Mouse (Mus musculus) heart, adult 18-20 months (tissue): ENCODE measurements at regions not wholly inside any gene's neighbourhood (a gene's known extent, or its start where the extent isn't known, plus 50 kb on each side); places are given as distances from the start of the nearest gene placed in this dataset.
"Not testable (repeated sequence)": the region's sequence is repeated elsewhere in the genome, so short reads cannot be mapped to it uniquely, and the experiment has no call there.

Experiments used
- DNase-seq, 2 experiments: peaks; one replicate each; pipeline ENCODE4 v3.0.0; 2021 to 2022; ENCODE audit warnings: mixed read lengths in 1 of 2

DNA sequence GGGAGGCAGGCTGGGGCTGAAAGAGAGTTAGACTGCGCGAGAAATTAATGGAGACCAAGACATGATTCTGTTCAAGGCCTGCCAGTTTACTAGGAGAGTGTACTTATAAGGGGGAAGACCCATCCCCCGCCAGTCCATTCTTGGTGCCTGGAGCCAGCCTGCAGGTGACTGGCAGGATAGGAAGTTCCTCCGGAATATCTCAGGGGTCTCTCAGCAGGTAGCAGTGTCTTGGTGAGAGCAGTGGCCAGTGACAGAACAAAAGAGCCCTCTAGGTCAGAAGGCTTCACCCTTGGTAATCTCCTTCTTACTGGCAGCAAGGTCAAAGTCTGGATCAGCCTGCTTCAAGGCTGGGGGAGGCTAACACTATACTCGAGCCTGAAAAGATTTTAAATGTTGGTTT lies 83.7 kb upstream of the Zfp804b start:
- DNase-seq: no peak

DNA sequence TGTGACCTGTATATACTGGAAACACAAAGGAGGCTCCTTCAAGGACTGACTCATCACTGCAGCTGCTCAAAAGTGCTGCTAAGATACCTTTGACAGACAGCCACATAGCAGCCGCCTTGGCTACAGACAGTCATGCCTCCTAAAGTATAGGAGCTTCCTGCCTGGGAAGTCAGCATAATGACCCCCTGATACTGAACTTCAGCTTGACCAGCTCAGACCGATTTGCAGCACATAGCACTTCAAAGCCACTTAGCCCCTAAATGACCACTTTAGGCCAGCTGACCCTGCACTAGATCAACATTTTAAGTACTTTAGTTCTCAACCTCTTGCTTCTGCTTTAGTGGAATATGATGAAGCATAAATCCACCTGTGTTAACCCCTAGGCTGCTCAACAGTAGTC lies 91.9 kb upstream of the Zfp804b start:
- DNase-seq: no peak

DNA sequence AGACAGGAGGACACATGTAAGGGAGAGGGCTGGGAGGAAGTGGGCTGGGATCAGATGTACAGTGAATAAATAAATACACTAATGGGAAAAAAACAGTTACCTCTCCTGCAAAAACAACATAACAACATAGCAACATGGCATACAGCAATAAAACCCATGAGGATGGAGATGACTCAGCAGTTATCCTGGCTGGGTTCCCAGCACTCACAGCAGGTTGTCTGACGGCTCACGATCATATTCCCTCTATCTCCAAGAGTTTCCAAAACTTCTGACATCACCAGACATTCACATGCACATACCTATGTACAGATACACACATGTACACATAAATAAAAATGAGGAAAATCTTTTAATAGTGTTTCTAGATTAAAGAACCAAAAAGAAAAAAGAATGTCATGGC lies 103.4 kb upstream of the Zfp804b start:
- no peak for DNase-seq

- DNase-seq: no peak
These were observed 110.3 kb upstream of the Zfp804b start for GRCm38 (mm10) chr5:7454896-7455295.

DNA sequence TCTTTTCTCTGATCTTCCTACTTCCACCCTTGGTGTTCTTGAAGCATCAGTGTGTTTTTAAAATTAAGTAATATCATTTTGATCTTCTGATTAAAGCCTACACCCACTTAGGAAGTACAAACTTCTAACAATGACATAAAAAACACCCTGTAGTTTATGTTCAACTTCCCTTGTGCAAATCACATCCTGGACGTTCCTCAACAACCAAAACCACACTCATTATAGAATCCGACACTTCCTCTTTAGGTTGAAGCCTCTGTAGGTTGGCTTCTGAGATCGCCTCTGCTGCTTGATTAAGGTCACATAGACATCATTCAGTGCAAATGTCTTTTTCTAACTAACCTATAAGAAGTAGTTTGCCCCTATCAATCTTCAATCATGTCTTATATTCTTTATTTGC lies 112.5 kb upstream of the Zfp804b start:
- no peak for DNase-seq

GRCm38 (mm10) chr5:7489150-7489549 lies 144.6 kb upstream of the Zfp804b start:
- no peak for DNase-seq

DNA sequence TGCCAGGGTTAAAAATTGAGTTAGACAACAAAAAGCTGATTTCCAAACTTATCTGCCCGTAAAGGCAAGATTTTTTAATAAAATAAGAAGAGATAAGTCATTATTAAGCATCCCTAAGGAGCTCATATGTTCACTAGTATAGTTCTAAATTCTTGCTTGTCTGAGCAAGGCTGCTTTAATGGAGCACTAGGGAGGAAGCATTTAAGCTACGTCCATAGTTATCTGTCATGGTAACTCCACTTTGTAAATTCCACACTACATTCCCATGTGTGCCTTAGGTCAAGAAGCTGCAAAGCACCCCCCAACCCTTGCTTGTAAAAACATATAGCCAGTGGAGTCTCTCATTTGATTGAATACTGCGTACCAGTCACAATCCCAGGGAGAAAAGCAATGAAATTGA lies 145.0 kb upstream of the Zfp804b start:
- no peak for DNase-seq

GRCm38 (mm10) chr5:7517520-7518181 lies 173.1 kb upstream of the Zfp804b start:
- no peak for DNase-seq

- no peak for DNase-seq
These were observed 188.2 kb upstream of the Zfp804b start for GRCm38 (mm10) chr5:7532686-7533199.

- DNase-seq: no peak
These were observed 195.5 kb upstream of the Zfp804b start for GRCm38 (mm10) chr5:7539812-7540645.

GRCm38 (mm10) chr5:7540646-7541038 lies 196.1 kb upstream of the Zfp804b start:
- DNase-seq: no peak

DNA sequence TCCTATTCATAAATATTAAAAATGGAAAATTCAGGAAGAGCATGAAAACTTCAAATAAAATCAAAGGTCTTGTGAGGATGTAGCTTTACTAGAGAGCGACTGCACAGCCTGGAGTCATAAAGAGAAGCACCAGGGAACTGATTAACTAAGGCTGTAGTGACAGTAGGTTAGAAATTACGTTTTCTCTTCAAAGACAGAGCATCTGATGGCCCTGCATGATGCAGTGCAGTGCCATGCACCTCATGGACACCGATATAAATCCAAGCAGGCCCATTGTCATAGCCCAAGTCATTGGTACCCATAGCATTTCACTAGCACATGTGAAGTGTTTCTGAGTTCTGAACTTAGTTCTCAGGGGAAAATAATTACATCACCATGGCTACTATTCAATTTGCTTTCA lies 199.3 kb upstream of the Zfp804b start:
- no peak for DNase-seq

- no peak for DNase-seq
These were observed 235.9 kb upstream of the Zfp804b start for GRCm38 (mm10) chr5:7580413-7580812.

DNA sequence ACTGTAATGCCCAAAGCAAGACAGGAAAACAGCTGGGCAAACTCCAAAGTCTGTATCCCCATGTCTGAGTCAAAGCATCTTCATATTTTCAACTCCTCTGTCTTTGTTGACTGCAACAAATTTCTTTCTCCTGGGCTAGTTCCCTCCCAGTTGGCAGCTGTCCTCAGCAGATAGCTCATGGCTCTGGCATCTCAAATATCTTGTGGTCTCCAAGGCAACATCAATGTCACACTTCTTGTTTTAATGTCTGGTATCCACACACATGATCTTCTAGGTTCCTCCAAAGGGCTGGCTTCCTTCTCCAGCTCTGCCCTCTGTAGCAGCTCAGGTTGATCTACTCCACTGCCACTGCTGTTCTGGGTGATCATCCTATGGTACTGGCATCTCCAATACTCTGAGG lies 242.0 kb upstream of the Zfp804b start:
- DNase-seq: no peak

DNA sequence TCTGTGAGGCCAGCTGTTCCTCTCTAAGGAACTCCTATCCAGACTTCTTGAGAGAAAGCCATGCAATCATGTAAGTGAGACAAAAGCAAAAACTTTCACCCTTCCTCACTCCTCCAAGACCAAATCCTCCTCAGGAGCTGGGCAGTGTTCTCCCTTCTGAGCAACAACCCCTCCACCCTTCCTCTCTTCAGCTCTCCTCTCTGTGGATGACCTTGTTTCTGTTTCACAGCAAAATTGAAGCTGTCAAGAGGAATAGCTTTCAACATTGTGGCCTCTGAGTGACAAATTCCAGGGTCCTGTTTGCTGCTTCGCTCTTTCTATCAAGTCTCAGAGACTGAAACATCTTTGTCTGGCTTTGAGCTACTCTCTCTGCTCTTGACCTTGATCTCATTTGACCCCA lies 255.9 kb upstream of the Zfp804b start:
- no peak for DNase-seq

DNA sequence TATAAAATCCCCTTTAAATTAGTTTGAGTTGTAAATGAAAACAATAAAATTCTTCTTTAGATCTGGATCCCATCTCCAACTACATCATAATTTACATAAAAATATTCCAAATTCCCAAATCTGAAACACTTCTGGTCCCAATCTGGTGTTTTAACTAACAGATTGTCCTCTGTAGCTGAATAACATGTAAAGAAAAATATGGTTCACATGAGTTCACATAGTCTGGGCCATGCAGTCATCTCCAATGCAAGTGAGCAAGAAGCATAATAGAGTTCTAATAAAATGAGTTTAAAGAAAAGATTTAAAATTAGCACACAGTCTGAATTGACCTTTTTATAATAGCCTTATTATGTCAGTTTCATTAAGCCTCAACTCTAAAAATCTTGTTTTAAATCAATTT lies 263.0 kb upstream of the Zfp804b start:
- no peak for DNase-seq

DNA sequence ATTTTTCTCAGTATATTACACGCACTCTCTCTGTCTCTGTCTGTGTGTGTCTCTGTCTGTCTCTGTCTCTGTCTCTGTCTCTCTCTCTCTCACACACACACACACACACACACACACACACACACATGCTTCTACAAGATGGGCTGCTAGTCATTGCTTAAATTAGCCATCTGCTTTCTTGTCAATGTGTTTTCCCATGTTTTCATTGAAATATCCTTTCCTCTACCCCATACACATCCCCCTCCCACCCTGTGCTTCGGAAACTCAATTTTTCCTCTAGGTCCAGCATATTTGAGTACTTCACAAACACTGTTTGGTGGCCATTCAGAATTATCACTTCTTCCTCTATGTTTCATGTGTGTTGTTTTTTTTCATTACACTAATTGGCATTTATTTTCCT lies 263.4 kb upstream of the Zfp804b start:
- no peak for DNase-seq

GRCm38 (mm10) chr5:7655280-7655679 lies 305.0 kb upstream of the Steap4 start:
- no peak for DNase-seq

- no peak for DNase-seq
These were observed 258.5 kb upstream of the Steap4 start for GRCm38 (mm10) chr5:7701776-7702175.

GRCm38 (mm10) chr5:7719557-7719956 lies 240.7 kb upstream of the Steap4 start:
- no peak for DNase-seq

DNA sequence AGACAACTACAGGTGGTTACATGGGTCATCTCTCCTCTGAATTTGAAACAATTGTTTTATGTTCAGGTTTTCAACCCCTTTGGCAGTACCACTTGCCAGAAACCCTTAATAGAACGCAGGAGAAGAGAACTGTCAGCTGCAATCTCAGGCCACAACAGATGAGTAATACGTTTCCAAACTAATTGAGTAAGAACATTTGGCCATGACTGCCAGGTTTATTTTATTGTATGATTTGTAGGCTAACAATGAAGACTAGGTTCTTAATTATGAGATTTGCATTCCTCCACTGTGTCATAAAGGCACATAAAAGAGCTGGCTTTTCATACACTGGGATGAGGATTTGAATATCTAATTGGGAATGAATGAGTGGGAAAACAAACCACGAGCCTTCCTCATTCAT lies 240.2 kb upstream of the Steap4 start:
- peak in 1 of 2 experiments; percentile 0 for DNase-seq

- DNase-seq: no peak
These were observed 239.6 kb upstream of the Steap4 start for GRCm38 (mm10) chr5:7720688-7721087.

DNA sequence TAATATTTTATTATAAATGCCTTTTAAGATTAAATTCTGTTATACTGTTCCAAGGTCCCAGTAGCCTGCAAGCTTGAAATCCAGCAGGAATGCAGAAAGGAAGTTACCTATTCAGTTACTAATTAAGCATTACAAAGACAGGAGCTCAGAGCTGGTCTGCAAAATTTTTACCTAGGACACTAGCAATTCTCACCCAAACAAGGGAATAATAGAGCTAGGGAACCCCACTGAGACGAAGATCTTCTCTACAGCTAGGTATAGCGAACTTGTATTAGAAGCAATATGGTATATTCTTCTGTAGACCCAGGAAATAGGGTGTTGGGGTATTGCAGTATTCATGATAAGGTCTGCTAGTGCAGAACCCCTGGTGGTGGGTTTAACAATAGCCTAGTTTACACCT lies 227.7 kb upstream of the Steap4 start:
- not testable (repeated sequence) for DNase-seq

DNA sequence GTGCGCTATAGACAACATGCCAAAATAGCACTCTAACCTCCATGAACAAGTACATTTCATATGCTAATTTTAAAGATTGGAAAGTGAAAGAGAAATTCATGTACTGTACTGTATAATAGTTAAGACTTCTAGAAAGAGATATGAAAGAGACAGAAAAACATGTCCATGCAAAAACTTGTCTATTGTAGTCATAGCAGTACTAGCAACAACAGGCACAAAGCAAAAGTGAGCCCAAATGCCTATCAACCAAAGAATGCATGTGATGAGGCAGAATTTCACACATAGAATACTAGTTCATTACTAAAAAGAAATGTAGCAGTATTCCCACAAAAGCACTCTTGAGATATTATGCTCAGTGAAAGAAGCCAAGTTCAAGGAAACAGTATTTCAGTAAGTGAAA lies 180.4 kb upstream of the Steap4 start:
- no peak for DNase-seq
